Mouse (Mus musculus): ENCODE results near the gene Map4k5. TPM values are rescaled to one million over a fixed set of nuclear protein-coding genes. Genes with fewer than 3 reads are reported as not detected.

Map4k5 gene
- polyA plus RNA-seq, 1 experiment from 2014 or later: 28.7 TPM

- Histone ChIP-seq H3K9me3 (no peaks in the 10 kb centered on the region), H3K4me1 (peaks cover 8% of the 10 kb centered on the region), H3K4me2 (peak overlapping the region; percentile 65), H3K9ac (no peak overlapping the region), H3K4me3 (replicated peaks) (peak overlapping the region; percentile 29), H3K27ac (no peak overlapping the region), H3K36me3 (no peaks in the 10 kb centered on the region), H3K27me3 (replicated peaks) (no peaks in the 10 kb centered on the region)
- 0 out of 2 replicates have a peak, but pooled peaks have one; percentile 43 for ATAC-seq (ENCODE audit: insufficient read depth, low FRiP score, low read depth)
- 33% methylated on average over 19 of the region's 19 CpGs for WGBS
Measured at GRCm38 (mm10) chr12:69908511-69908900, 15.5 kb upstream of the Map4k5 start.

- no peaks in the 10 kb centered on the region for H3K9me3 ChIP-seq
- H3K36me3 ChIP-seq: no peaks in the 10 kb centered on the region
- no peaks in the 10 kb centered on the region for H3K27me3 ChIP-seq (replicated peaks)
- WGBS: 5% methylated on average over 30 of the region's 30 CpGs
- H3K4me3 ChIP-seq (replicated peaks): peak overlapping the region; percentile 29
- H3K9ac ChIP-seq: no peak overlapping the region
- H3K4me1 ChIP-seq: peaks cover 8% of the 10 kb centered on the region
- no peak overlapping the region for H3K27ac ChIP-seq
- H3K4me2 ChIP-seq: peak overlapping the region; percentile 65
- no peak; the same call in 1 of the 2 replicates for ATAC-seq (ENCODE audit: insufficient read depth, low FRiP score, low read depth)
Measured at GRCm38 (mm10) chr12:69907667-69908510, 14.9 kb upstream of the Map4k5 start.

GRCm38 (mm10) chr12:69904991-69905390 is 12.0 kb upstream of the Map4k5 start:
- H3K27me3 ChIP-seq (replicated peaks): no peaks in the 10 kb centered on the region
- ATAC-seq (ENCODE audit: insufficient read depth, low FRiP score, low read depth): no peak
- H3K27ac ChIP-seq: no peak overlapping the region
- H3K36me3 ChIP-seq: no peaks in the 10 kb centered on the region
- peaks cover 8% of the 10 kb centered on the region for H3K4me1 ChIP-seq
- no peak overlapping the region for H3K4me2 ChIP-seq
- no peaks in the 10 kb centered on the region for H3K9me3 ChIP-seq
- WGBS: 51% methylated on average over 2 of the region's 2 CpGs
- H3K9ac ChIP-seq: no peak overlapping the region
- no peak overlapping the region for H3K4me3 ChIP-seq (replicated peaks)

- no peaks in the 10 kb centered on the region for H3K27me3 ChIP-seq (replicated peaks)
- H3K4me1 ChIP-seq: no peaks in the 10 kb centered on the region
- 69% methylated on average over 4 of the region's 4 CpGs for WGBS
- no peak for ATAC-seq (ENCODE audit: insufficient read depth, low FRiP score, low read depth)
- H3K9ac ChIP-seq: no peak overlapping the region
- H3K27ac ChIP-seq: no peak overlapping the region
- no peaks in the 10 kb centered on the region for H3K9me3 ChIP-seq
- H3K36me3 ChIP-seq: no peaks in the 10 kb centered on the region
- no peak overlapping the region for H3K4me3 ChIP-seq (replicated peaks)
- H3K4me2 ChIP-seq: no peak overlapping the region
Measured at GRCm38 (mm10) chr12:69898119-69898518, 5.1 kb upstream of the Map4k5 start.

- Histone ChIP-seq H3K4me1 (peaks cover 14% of the 10 kb centered on the region), H3K4me2 (no peak overlapping the region), H3K4me3 (replicated peaks) (no peak overlapping the region), H3K27ac (0 out of 2 replicates have a peak overlapping the region, but pooled peaks have one; percentile 35), H3K9me3 (no peaks in the 10 kb centered on the region), H3K9ac (no peak overlapping the region), H3K27me3 (replicated peaks) (no peaks in the 10 kb centered on the region), H3K36me3 (no peaks in the 10 kb centered on the region)
- WGBS: 51% methylated on average over 2 of the region's 2 CpGs
- ATAC-seq (ENCODE audit: insufficient read depth, low FRiP score, low read depth): no peak
Measured at GRCm38 (mm10) chr12:69895046-69895445, 2.0 kb upstream of the Map4k5 start.

GRCm38 (mm10) chr12:69893927-69894326 is 927 bp upstream of the Map4k5 start:
- no peak overlapping the region for H3K27ac ChIP-seq
- no peak overlapping the region for H3K4me2 ChIP-seq
- no peak overlapping the region for H3K4me3 ChIP-seq (replicated peaks)
- H3K9me3 ChIP-seq: no peaks in the 10 kb centered on the region
- 60% methylated on average over 6 of the region's 6 CpGs for WGBS
- peaks cover 21% of the 10 kb centered on the region for H3K4me1 ChIP-seq
- no peak for ATAC-seq (ENCODE audit: insufficient read depth, low FRiP score, low read depth)
- H3K9ac ChIP-seq: no peak overlapping the region
- H3K27me3 ChIP-seq (replicated peaks): no peaks in the 10 kb centered on the region
- H3K36me3 ChIP-seq: no peaks in the 10 kb centered on the region

- H3K27me3 ChIP-seq (replicated peaks): no peaks in the 10 kb centered on the region
- 42% methylated on average over 3 of the region's 3 CpGs for WGBS
- H3K27ac ChIP-seq: no peak overlapping the region; the same call in 1 of the 2 replicates
Measured at GRCm38 (mm10) chr12:69891721-69892120, 1.3 kb downstream of the Map4k5 start.

GRCm38 (mm10) chr12:69890476-69890875 is 2.5 kb downstream of the Map4k5 start:
- Histone ChIP-seq H3K4me1 (peaks cover 24% of the 10 kb centered on the region), H3K27ac (peak overlapping the region; percentile 8; the same call in 1 of the 2 replicates), H3K4me2 (peak overlapping the region; percentile 65), H3K9me3 (no peaks in the 10 kb centered on the region), H3K4me3 (replicated peaks) (peak overlapping the region; percentile 30), H3K27me3 (replicated peaks) (no peaks in the 10 kb centered on the region), H3K36me3 (no peaks in the 10 kb centered on the region), H3K9ac (no peak overlapping the region)
- 9% methylated on average over 5 of the region's 5 CpGs for WGBS
- no peak for ATAC-seq (ENCODE audit: insufficient read depth, low FRiP score, low read depth)

More at GRCm38 (mm10) chr12:69891721-69892120, 1.3 kb downstream of the Map4k5 start:
- peaks cover 24% of the 10 kb centered on the region for H3K4me1 ChIP-seq
- ATAC-seq (ENCODE audit: insufficient read depth, low FRiP score, low read depth): no peak
- H3K4me3 ChIP-seq (replicated peaks): peak overlapping the region; percentile 86
- H3K9me3 ChIP-seq: no peaks in the 10 kb centered on the region
- H3K36me3 ChIP-seq: no peaks in the 10 kb centered on the region
- H3K4me2 ChIP-seq: peak overlapping the region; percentile 65
- peak overlapping the region; percentile 93; the same call in 1 of the 2 replicates for H3K9ac ChIP-seq

GRCm38 (mm10) chr12:69890051-69890450 is 2.9 kb downstream of the Map4k5 start:
- ATAC-seq (ENCODE audit: insufficient read depth, low FRiP score, low read depth): no peak
- WGBS: 51% methylated on average over 6 of the region's 6 CpGs
- peak overlapping the region; percentile 8; the same call in 1 of the 2 replicates for H3K27ac ChIP-seq

GRCm38 (mm10) chr12:69888345-69888744 is 4.7 kb downstream of the Map4k5 start:
- no peaks in the 10 kb centered on the region for H3K36me3 ChIP-seq
- no peaks in the 10 kb centered on the region for H3K9me3 ChIP-seq
- WGBS: 67% methylated on average over 1 of the region's 1 CpGs
- H3K9ac ChIP-seq: no peak overlapping the region
- H3K4me3 ChIP-seq (replicated peaks): no peak overlapping the region
- peaks cover 24% of the 10 kb centered on the region for H3K4me1 ChIP-seq
- no peaks in the 10 kb centered on the region for H3K27me3 ChIP-seq (replicated peaks)
- H3K4me2 ChIP-seq: no peak overlapping the region
- no peak overlapping the region for H3K27ac ChIP-seq
- ATAC-seq (ENCODE audit: insufficient read depth, low FRiP score, low read depth): no peak

More at GRCm38 (mm10) chr12:69890051-69890450, 2.9 kb downstream of the Map4k5 start:
- Histone ChIP-seq H3K4me1 (peaks cover 24% of the 10 kb centered on the region), H3K4me2 (peak overlapping the region; percentile 65), H3K4me3 (replicated peaks) (peak overlapping the region; percentile 30), H3K9me3 (no peaks in the 10 kb centered on the region), H3K27me3 (replicated peaks) (no peaks in the 10 kb centered on the region), H3K36me3 (no peaks in the 10 kb centered on the region), H3K9ac (no peak overlapping the region)

GRCm38 (mm10) chr12:69887776-69888175 is 5.2 kb downstream of the Map4k5 start:
- Histone ChIP-seq H3K9me3 (no peaks in the 10 kb centered on the region), H3K27me3 (replicated peaks) (no peaks in the 10 kb centered on the region), H3K4me3 (replicated peaks) (no peak overlapping the region), H3K4me2 (no peak overlapping the region), H3K4me1 (peaks cover 24% of the 10 kb centered on the region), H3K36me3 (no peaks in the 10 kb centered on the region), H3K27ac (no peak overlapping the region), H3K9ac (no peak overlapping the region)
- no peak for ATAC-seq (ENCODE audit: insufficient read depth, low FRiP score, low read depth)
- 75% methylated on average over 6 of the region's 6 CpGs for WGBS

GRCm38 (mm10) chr12:69885170-69885923 is 7.7 kb downstream of the Map4k5 start:
- Histone ChIP-seq H3K4me3 (replicated peaks) (no peak overlapping the region), H3K27me3 (replicated peaks) (no peaks in the 10 kb centered on the region), H3K4me1 (peaks cover 22% of the 10 kb centered on the region), H3K9ac (no peak overlapping the region), H3K36me3 (no peaks in the 10 kb centered on the region), H3K9me3 (no peaks in the 10 kb centered on the region), H3K27ac (peak overlapping the region; percentile 37; the same call in 1 of the 2 replicates), H3K4me2 (no peak overlapping the region)
- ATAC-seq (ENCODE audit: insufficient read depth, low FRiP score, low read depth): no peak
- 83% methylated on average over 5 of the region's 5 CpGs for WGBS
